Mouse (Mus musculus): Measurements from ENCODE around the gene Mthfd1. TPM values are rescaled to one million over a fixed set of nuclear protein-coding genes. Genes with fewer than 3 reads are reported as not detected.

Mthfd1 gene
- polyA plus RNA-seq, 1 experiment from 2014 or later: 108 TPM

Other genes starting within 250 kb of the Mthfd1 start
- gene Esr2, start 78.0 kb upstream of the Mthfd1 start, polyA plus RNA-seq (2016; fragmentation: Nextera tagmentation; extraction: Ambion mirVana): 0.10 and 0.47 TPM in 2 replicates
- gene Tex21, start 8.6 kb upstream of the Mthfd1 start, polyA plus RNA-seq (2016; fragmentation: Nextera tagmentation; extraction: Ambion mirVana): not detected in 2 replicates
- 2.6 and 3.1 TPM in 2 replicates for gene Akap5, start 69.6 kb downstream of the Mthfd1 start, polyA plus RNA-seq (2016; fragmentation: Nextera tagmentation; extraction: Ambion mirVana)
- gene Zbtb25, start 114.3 kb downstream of the Mthfd1 start, polyA plus RNA-seq (2016; fragmentation: Nextera tagmentation; extraction: Ambion mirVana): 18.6 and 20.1 TPM in 2 replicates
- 8.0 and 8.4 TPM in 2 replicates for gene Zbtb1, start 115.0 kb downstream of the Mthfd1 start, polyA plus RNA-seq (2016; fragmentation: Nextera tagmentation; extraction: Ambion mirVana)
- gene Hspa2, start 148.9 kb downstream of the Mthfd1 start, polyA plus RNA-seq (2016; fragmentation: Nextera tagmentation; extraction: Ambion mirVana): 3.1 and 3.7 TPM in 2 replicates
- 0.30 and 0.47 TPM in 2 replicates for gene Ppp1r36, start 162.2 kb downstream of the Mthfd1 start, polyA plus RNA-seq (2016; fragmentation: Nextera tagmentation; extraction: Ambion mirVana)

Measured in forebrain, embryonic 10.5 days (tissue).